7 mouse cellular contexts compared by ENCODE assay signal in the genomic region with DNA sequence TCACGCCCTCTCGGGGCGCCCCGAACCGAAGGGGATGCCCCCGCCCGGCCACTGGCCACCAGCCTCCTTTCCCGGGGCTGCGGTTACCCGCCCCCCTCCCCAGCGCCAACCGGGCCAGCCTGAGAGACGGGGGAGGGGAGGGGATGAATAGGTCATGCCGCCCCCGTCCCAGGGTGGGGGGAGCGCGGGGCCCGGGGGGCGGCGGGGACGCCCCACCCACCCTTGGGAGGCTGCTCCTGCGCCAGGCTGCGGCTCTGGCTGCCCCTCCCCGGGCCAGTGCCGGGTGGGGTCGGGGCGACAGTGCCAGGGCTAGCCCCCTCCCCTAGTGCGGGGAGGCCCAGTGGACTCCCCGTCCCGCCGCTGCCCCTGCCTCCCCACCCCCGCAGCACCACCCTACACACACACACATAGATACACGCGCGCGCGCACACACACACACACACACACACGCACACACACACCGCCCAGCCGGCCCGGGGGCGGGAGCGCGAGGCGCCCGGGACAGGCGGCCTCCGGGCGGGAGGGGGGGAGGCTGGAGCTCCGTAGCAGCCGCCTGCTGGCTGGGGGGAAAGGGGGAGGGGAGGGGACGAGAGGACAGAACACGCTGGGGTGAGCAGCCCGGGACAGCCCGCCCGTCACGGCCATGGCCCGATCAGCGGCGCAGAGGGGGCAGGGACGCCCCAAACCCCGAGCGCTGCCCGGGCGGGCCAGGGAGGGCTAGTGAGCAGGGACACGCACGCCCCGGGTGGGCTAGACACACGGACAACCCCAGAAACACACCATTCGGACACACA. TPM values are rescaled to one million over a fixed set of nuclear protein-coding genes. Genes with fewer than 3 reads are reported as not detected.
DNase-seq lines count a peak whose midpoint lies in the region; ATAC-seq and TF ChIP-seq lines count a peak whose summit lies in the region.

No protein-coding gene starts in this region.

- H3K4me3 ChIP-seq in forebrain, embryonic 13.5 days: peak overlapping the region; percentile 68
- peak overlapping the region; percentile 79 for H3K4me3 ChIP-seq in intestine, embryonic 16.5 days (ENCODE audit: low read length)

- TF ChIP-seq CTCF in brain, embryonic 14.5 days (IDR thresholded peaks at IDR 0.05; ENCODE audit: borderline replicate concordance, extremely low read depth, insufficient read depth, insufficient read length): no peak

- DNase-seq in spleen, adult 18-20 months: peak; percentile 16 to 29
- no peak for DNase-seq in spleen, adult 12 weeks (ENCODE audit: low spot score)
- DNase-seq in brain, embryonic 14.5 days (ENCODE audit: low read depth): peak; percentile 76
- peak; percentile 34 for DNase-seq in lung, postnatal 10 days
- peak; percentile 49 to 84 for DNase-seq in spleen, postnatal 4 days (ENCODE audit: low spot score in 2 of 2)

- peaks cover 21% of the 10 kb centered on the region for H3K27me3 ChIP-seq in forebrain, embryonic 13.5 days
- H3K27me3 ChIP-seq in intestine, embryonic 16.5 days (replicated peaks; ENCODE audit: control insufficient read depth, insufficient read depth, low read length): peaks cover 10% of the 10 kb centered on the region

- ATAC-seq in forebrain, embryonic 13.5 days: peak; percentile 43
- peak; percentile 25 for ATAC-seq in intestine, embryonic 16.5 days

- H3K4me1 ChIP-seq in forebrain, embryonic 13.5 days: peaks cover 39% of the 10 kb centered on the region
- peaks cover 33% of the 10 kb centered on the region for H3K4me1 ChIP-seq in intestine, embryonic 16.5 days (ENCODE audit: control insufficient read depth, insufficient read depth, low read length)

- no peaks in the 10 kb centered on the region for H3K9me3 ChIP-seq in forebrain, embryonic 13.5 days (replicated peaks)
- H3K9me3 ChIP-seq in intestine, embryonic 16.5 days (ENCODE audit: control insufficient read depth, low read length): no peaks in the 10 kb centered on the region

- no peaks in the 10 kb centered on the region for H3K36me3 ChIP-seq in forebrain, embryonic 13.5 days (ENCODE audit: poor library complexity, severe bottlenecking)
- H3K36me3 ChIP-seq in intestine, embryonic 16.5 days (ENCODE audit: control insufficient read depth, insufficient read depth, low read length): no peaks in the 10 kb centered on the region

- 0 out of 2 replicates have a peak, but pooled peaks have one; percentile 23 for TF ChIP-seq POLR2A in brain, embryonic 14.5 days (IDR thresholded peaks at IDR 0.05; ENCODE audit: borderline replicate concordance, extremely low read depth, insufficient read depth, insufficient read length, poor library complexity, severe bottlenecking)

- H3K4me2 ChIP-seq in forebrain, embryonic 13.5 days: peak overlapping the region; percentile 94
- H3K4me2 ChIP-seq in intestine, embryonic 16.5 days (ENCODE audit: low read depth, low read length): peak overlapping the region; percentile 98

- 0% methylated on average over 19 of the region's 70 CpGs for WGBS in forebrain, embryonic 13.5 days
- 1% methylated on average over 31 of the region's 70 CpGs for WGBS in intestine, embryonic 16.5 days

- H3K27ac ChIP-seq in forebrain, embryonic 13.5 days: peak overlapping the region; percentile 86
- peak overlapping the region; percentile 90 for H3K27ac ChIP-seq in intestine, embryonic 16.5 days (ENCODE audit: low read length)

- peak overlapping the region; percentile 82 for H3K9ac ChIP-seq in forebrain, embryonic 13.5 days
- H3K9ac ChIP-seq in intestine, embryonic 16.5 days (ENCODE audit: low read depth, low read length): peak overlapping the region; percentile 85

RNA-seq across cellular contexts. Expression of gene Nol4l, which starts 1.0 kb away (rescaled TPM):
- 70.2 and 101 TPM in 2 replicates for polyA plus RNA-seq in brain, embryonic 14.5 days (2012; rRNA removed)
- 32.1 and 36.7 TPM in 2 replicates for polyA plus RNA-seq in forebrain, embryonic 13.5 days (2015; fragmentation: Nextera tagmentation; extraction: Ambion mirVana)
- 28.6 and 34.2 TPM in 2 replicates for polyA plus RNA-seq in intestine, embryonic 16.5 days (2015; fragmentation: Nextera tagmentation; extraction: Ambion mirVana)

RNA-seq across cellular contexts. Expression of gene 4930404H24Rik, which starts 36.2 kb away (rescaled TPM):
- polyA plus RNA-seq in brain, embryonic 14.5 days (2012; rRNA removed): not detected in 2 replicates
- not detected in 2 replicates for polyA plus RNA-seq in forebrain, embryonic 13.5 days (2015; fragmentation: Nextera tagmentation; extraction: Ambion mirVana)
- not detected in 2 replicates for polyA plus RNA-seq in intestine, embryonic 16.5 days (2015; fragmentation: Nextera tagmentation; extraction: Ambion mirVana)
